Mouse (Mus musculus): ENCODE data around the gene Col16a1. TPM values are rescaled to one million over a fixed set of nuclear protein-coding genes. Genes with fewer than 3 reads are reported as not detected.

Gene Col16a1
- polyA plus RNA-seq, 1 experiment from 2014 or later = 8.2 TPM

DNA sequence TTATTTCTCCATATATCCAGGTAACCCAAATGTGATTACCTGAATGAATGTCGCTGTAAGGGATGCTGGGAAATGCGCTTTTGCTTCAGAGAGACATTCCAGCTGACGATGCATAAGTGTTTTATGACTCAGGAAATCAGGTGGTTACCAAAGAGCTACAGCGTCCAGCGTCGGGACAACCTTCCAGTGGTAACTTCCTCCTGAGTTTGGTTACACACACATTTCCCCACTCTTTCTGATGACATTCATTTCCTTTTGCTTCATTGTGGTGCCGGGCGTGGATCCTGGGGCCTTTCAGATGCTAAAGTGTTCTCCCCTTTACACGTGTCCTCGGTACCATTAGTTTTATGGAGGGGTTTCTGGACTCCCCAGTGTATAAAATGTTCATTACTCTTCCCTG lies 100.8 kb downstream of the Col16a1 start:
- Histone ChIP-seq H3K9me3 (ENCODE audit: control insufficient read depth, low read length) (no peaks in the 10 kb centered on the region), H3K4me1 (ENCODE audit: control insufficient read depth, insufficient read depth, low read length) (no peaks in the 10 kb centered on the region)

More for the DNA sequence above, 100.8 kb downstream of the Col16a1 start:
- Histone ChIP-seq H3K4me3 (ENCODE audit: low read depth, low read length) (no peak overlapping the region), H3K27me3 (ENCODE audit: control insufficient read depth, insufficient read depth, low read length) (no peaks in the 10 kb centered on the region), H3K27ac (replicated peaks; ENCODE audit: low read depth, low read length) (no peak overlapping the region), H3K4me2 (ENCODE audit: low read depth, severe bottlenecking) (no peak overlapping the region), H3K36me3 (ENCODE audit: control insufficient read depth, insufficient read depth, low read length) (no peaks in the 10 kb centered on the region), H3K9ac (ENCODE audit: low read length) (no peak overlapping the region)
- WGBS = 73% methylated on average over 10 of the region's 10 CpGs
- DNase-seq (ENCODE audit: low spot score) (no peak), ATAC-seq (ENCODE audit: insufficient number of reproducible peaks, low FRiP score, low TSS enrichment, low read depth) (no peak)

Other genes with a start within 250 kb of the Col16a1 start
- gene Ptp4a2, start 236.6 kb upstream of the Col16a1 start, polyA plus RNA-seq (2014; fragmentation: Nextera tagmentation; extraction: Ambion mirVana) = 315 and 335 TPM in 2 replicates
- gene Spocd1, start 118.6 kb upstream of the Col16a1 start, polyA plus RNA-seq (2014; fragmentation: Nextera tagmentation; extraction: Ambion mirVana) = not detected in 2 replicates
- gene Adgrb2, start 63.0 kb upstream of the Col16a1 start, polyA plus RNA-seq (2014; fragmentation: Nextera tagmentation; extraction: Ambion mirVana) = 1.2 and 1.5 TPM in 2 replicates
- gene Pef1, start 54.7 kb downstream of the Col16a1 start, polyA plus RNA-seq (2014; fragmentation: Nextera tagmentation; extraction: Ambion mirVana) = 69.0 and 76.5 TPM in 2 replicates
- not detected in 2 replicates for gene Hcrtr1, start 91.5 kb downstream of the Col16a1 start, polyA plus RNA-seq (2014; fragmentation: Nextera tagmentation; extraction: Ambion mirVana)
- gene Tinagl1, start 127.3 kb downstream of the Col16a1 start, polyA plus RNA-seq (2014; fragmentation: Nextera tagmentation; extraction: Ambion mirVana) = 6.3 and 6.9 TPM in 2 replicates
- gene Gm853, start 174.6 kb downstream of the Col16a1 start, polyA plus RNA-seq (2014; fragmentation: Nextera tagmentation; extraction: Ambion mirVana) = not detected in 2 replicates
- gene Serinc2, start 231.4 kb downstream of the Col16a1 start, polyA plus RNA-seq (2014; fragmentation: Nextera tagmentation; extraction: Ambion mirVana) = 123 and 136 TPM in 2 replicates

Data from limb, embryonic 11.5 days (tissue).